Mouse (Mus musculus) intestine, postnatal 0 days (tissue): Measurements from ENCODE around the gene Gaa. TPM values are rescaled to one million over a fixed set of nuclear protein-coding genes. Genes with fewer than 3 reads are reported as not detected.

Experiments used
- ATAC-seq: fragments of 200-750 bp; cut with Nextera tagmentation; 2 replicates; pipeline ENCODE4 v1.8.0; 2017; ENCODE audit warnings: mild to moderate bottlenecking, moderate TSS enrichment, moderate library complexity
- H3K27ac ChIP-seq: fragments of 300-500 bp; sonication (generic); 2 replicates; pipeline ENCODE4 v1.5.1; 2014; ENCODE audit warnings: mild to moderate bottlenecking, low read depth, low read length, moderate library complexity
- H3K27me3 ChIP-seq: fragments of 300-500 bp; sonication (generic); replicated peaks from 2 replicates; pipeline ENCODE4 v1.6.1; 2014; ENCODE audit warnings: low read length, mixed read lengths; ENCODE audit not compliant: control insufficient read depth, insufficient read depth
- H3K36me3 ChIP-seq: fragments of 300-500 bp; sonication (generic); 2 replicates; pipeline ENCODE4 v1.6.1; 2014; ENCODE audit warnings: mild to moderate bottlenecking, moderate library complexity; ENCODE audit not compliant: control insufficient read depth, insufficient read depth
- H3K4me1 ChIP-seq: fragments of 300-500 bp; sonication (generic); replicated peaks from 2 replicates; pipeline ENCODE4 v1.6.1; 2014; ENCODE audit warnings: antibody characterized with exemption, low read length, mixed read lengths; ENCODE audit not compliant: control insufficient read depth, insufficient read depth
- H3K4me2 ChIP-seq: fragments of 300-500 bp; sonication (generic); replicated peaks from 2 replicates; pipeline ENCODE4 v1.6.1; 2014; ENCODE audit warnings: low read depth, mild to moderate bottlenecking, moderate library complexity
- H3K4me3 ChIP-seq: fragments of 300-500 bp; sonication (generic); 2 replicates; pipeline ENCODE4 v1.5.1; 2014; ENCODE audit warnings: low read depth, low read length
- H3K9ac ChIP-seq: fragments of 300-500 bp; sonication (generic); 2 replicates; pipeline ENCODE4 v1.6.1; 2014; ENCODE audit warnings: mild to moderate bottlenecking, low read depth, low read length
- H3K9me3 ChIP-seq: fragments of 300-500 bp; sonication (generic); 2 replicates; pipeline ENCODE4 v1.6.1; 2016; ENCODE audit warnings: mixed run types; ENCODE audit not compliant: control insufficient read depth
- CTCF ChIP-seq: sonication (generic); IDR thresholded peaks from 2 replicates; pipeline ENCODE4 v1.5.1; 2016; ENCODE audit warnings: low read depth, mild to moderate bottlenecking, control low read depth, antibody characterized with exemption, moderate library complexity
- WGBS: fragments of 180-500 bp; shearing (Covaris S2); extraction: QIAGEN DNeasy Blood & Tissue Kit; methylation state at CpG from one replicate; pipeline ENCODE4 v1.1.7; 2014; 5-methylcytosine and 5-hydroxymethylcytosine counted together
- polyA plus RNA-seq: library from polyadenylated mRNA; unstranded; fragments of >200 nt; fragmentation: Nextera tagmentation; extraction: Ambion mirVana; gene quantifications from 2 replicates; pipeline ENCODE4 v1.2.1, GENCODE M21; 2015

The Gaa gene
- polyA plus RNA-seq, 1 experiment from 2014 or later: 71.6 TPM

GRCm38 (mm10) chr11:119225634-119226033 is 42.1 kb upstream of the Gaa start:
- H3K9ac ChIP-seq: no peak overlapping the region

GRCm38 (mm10) chr11:119227591-119227990 is 40.1 kb upstream of the Gaa start:
- WGBS: 3% methylated on average over 12 of the region's 12 CpGs
- Histone ChIP-seq H3K27me3 (peaks cover 11% of the 10 kb centered on the region; the same call in 1 of the 2 replicates), H3K9me3 (no peaks in the 10 kb centered on the region), H3K4me1 (no peaks in the 10 kb centered on the region), H3K36me3 (no peaks in the 10 kb centered on the region; the same call in 1 of the 2 replicates), H3K4me2 (peak overlapping the region; percentile 99), H3K27ac (no peak overlapping the region), H3K4me3 (peak overlapping the region; percentile 64), H3K9ac (peak overlapping the region; percentile 71)
- no peak for TF ChIP-seq CTCF
- ATAC-seq: no peak

More at GRCm38 (mm10) chr11:119225634-119226033, 42.1 kb upstream of the Gaa start:
- H3K4me2 ChIP-seq: no peak overlapping the region
- no peak for TF ChIP-seq CTCF
- peaks cover 11% of the 10 kb centered on the region; the same call in 1 of the 2 replicates for H3K27me3 ChIP-seq
- H3K36me3 ChIP-seq: no peaks in the 10 kb centered on the region; the same call in 1 of the 2 replicates
- H3K27ac ChIP-seq: no peak overlapping the region
- no peak for ATAC-seq
- 83% methylated on average over 9 of the region's 9 CpGs for WGBS
- no peak overlapping the region for H3K4me3 ChIP-seq
- no peaks in the 10 kb centered on the region for H3K4me1 ChIP-seq
- H3K9me3 ChIP-seq: no peaks in the 10 kb centered on the region

GRCm38 (mm10) chr11:119228091-119228781 is 39.5 kb upstream of the Gaa start, which contains the start of the genes Tbc1d16 and Ccdc40:
TSS of gene Tbc1d16 (minus strand) at chr11:119228499.
TSS of gene Ccdc40 (plus strand) at chr11:119228572.
- Histone ChIP-seq H3K9ac (peak within 1 kb of the TSS; percentile 71), H3K4me2 (peak within 1 kb of the TSS; percentile 99), H3K27ac (peak within 1 kb of the TSS; percentile 35; the same call in 1 of the 2 replicates), H3K9me3 (no peaks in the 10 kb centered on the region), H3K27me3 (peaks cover 11% of the 10 kb centered on the region; the same call in 1 of the 2 replicates), H3K4me3 (peak within 1 kb of the TSS; percentile 64), H3K4me1 (no peaks in the 10 kb centered on the region), H3K36me3 (no peaks in the 10 kb centered on the region)
- peak; percentile 80 for ATAC-seq
- 1% methylated on average over 53 of the region's 66 CpGs for WGBS
- TF ChIP-seq CTCF: no peak

- Histone ChIP-seq H3K4me1 (no peaks in the 10 kb centered on the region), H3K4me2 (peak overlapping the region; percentile 99), H3K4me3 (peak overlapping the region; percentile 64), H3K36me3 (no peaks in the 10 kb centered on the region), H3K27me3 (peaks cover 11% of the 10 kb centered on the region; the same call in 1 of the 2 replicates), H3K27ac (no peak overlapping the region), H3K9me3 (no peaks in the 10 kb centered on the region), H3K9ac (no peak overlapping the region)
- TF ChIP-seq CTCF: no peak
- WGBS: 2% methylated on average over 34 of the region's 34 CpGs
- peak; percentile 58 for ATAC-seq
These were observed 38.7 kb upstream of the Gaa start for GRCm38 (mm10) chr11:119228846-119229626.

GRCm38 (mm10) chr11:119234770-119235169 is 32.9 kb upstream of the Gaa start:
- H3K4me2 ChIP-seq: no peak overlapping the region
- no peaks in the 10 kb centered on the region; the same call in 1 of the 2 replicates for H3K4me1 ChIP-seq
- ATAC-seq: no peak
- no peak overlapping the region for H3K4me3 ChIP-seq
- peaks cover 3% of the 10 kb centered on the region; the same call in 1 of the 2 replicates for H3K27me3 ChIP-seq
- no peaks in the 10 kb centered on the region for H3K36me3 ChIP-seq
- no peak overlapping the region for H3K27ac ChIP-seq
- no peak overlapping the region for H3K9ac ChIP-seq
- H3K9me3 ChIP-seq: no peaks in the 10 kb centered on the region
- WGBS: 96% methylated on average over 10 of the region's 10 CpGs
- TF ChIP-seq CTCF: peak; percentile 40

- no peak overlapping the region for H3K27ac ChIP-seq
- H3K4me2 ChIP-seq: no peak overlapping the region
- H3K36me3 ChIP-seq: no peaks in the 10 kb centered on the region
- ATAC-seq: no peak
- H3K4me3 ChIP-seq: no peak overlapping the region
- WGBS: 85% methylated on average over 4 of the region's 4 CpGs
- no peaks in the 10 kb centered on the region for H3K9me3 ChIP-seq
- peak; percentile 79 for TF ChIP-seq CTCF
- H3K27me3 ChIP-seq: no peaks in the 10 kb centered on the region
- no peaks in the 10 kb centered on the region; the same call in 1 of the 2 replicates for H3K4me1 ChIP-seq
- H3K9ac ChIP-seq: no peak overlapping the region
These were observed 32.1 kb upstream of the Gaa start for GRCm38 (mm10) chr11:119235596-119235995.
